Mouse (Mus musculus): ENCODE measurements around the gene Ndufa3.

GRCm38 (mm10) chr7:3665215-3666114 lies 48.3 kb downstream of the Ndufa3 start, which contains the start of gene Leng1:
- TF ChIP-seq POLR2A (IDR thresholded peaks at IDR 0.05; ENCODE audit: borderline replicate concordance, control insufficient read depth, low read depth, low read length) (peak; percentile 84), CTCF (IDR thresholded peaks at IDR 0.05; ENCODE audit: control insufficient read depth, insufficient read depth, low read length) (no peak)
